Mouse (Mus musculus) urinary bladder, postnatal 14 days (tissue): ENCODE data around the gene Il1f6.
"Not testable (repeated sequence)": the region's sequence is repeated elsewhere in the genome, so short reads cannot be mapped to it uniquely, and the experiment has no call there.

Experiments used
- DNase-seq: peaks from one replicate; pipeline ENCODE4 v3.0.0; 2021; ENCODE audit warnings: low spot score

Il1f6 gene

DNA sequence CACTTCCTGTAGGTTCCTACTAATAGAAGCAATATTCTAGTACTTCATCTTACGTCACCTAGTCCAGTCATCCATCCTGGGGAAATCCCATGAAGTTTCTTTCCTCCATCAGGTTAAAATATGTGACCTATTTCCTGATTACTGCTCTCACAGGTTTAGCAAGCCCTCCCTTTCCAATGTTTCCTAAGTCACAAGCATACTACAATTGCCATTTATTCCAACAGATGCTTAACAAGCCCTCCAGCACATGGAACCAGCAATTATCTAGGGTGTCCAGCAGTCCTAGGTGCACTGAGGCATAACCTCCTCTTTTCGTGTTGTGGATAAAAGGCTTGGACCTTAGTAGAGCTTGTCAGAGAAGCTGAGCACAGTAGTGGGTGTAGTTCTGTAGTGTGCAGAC is at the start of gene Il1f6:
TSS of gene Il1f6 (plus strand) at position 301 of the 400 bp plus-strand sequence.
- DNase-seq = no peak

DNA sequence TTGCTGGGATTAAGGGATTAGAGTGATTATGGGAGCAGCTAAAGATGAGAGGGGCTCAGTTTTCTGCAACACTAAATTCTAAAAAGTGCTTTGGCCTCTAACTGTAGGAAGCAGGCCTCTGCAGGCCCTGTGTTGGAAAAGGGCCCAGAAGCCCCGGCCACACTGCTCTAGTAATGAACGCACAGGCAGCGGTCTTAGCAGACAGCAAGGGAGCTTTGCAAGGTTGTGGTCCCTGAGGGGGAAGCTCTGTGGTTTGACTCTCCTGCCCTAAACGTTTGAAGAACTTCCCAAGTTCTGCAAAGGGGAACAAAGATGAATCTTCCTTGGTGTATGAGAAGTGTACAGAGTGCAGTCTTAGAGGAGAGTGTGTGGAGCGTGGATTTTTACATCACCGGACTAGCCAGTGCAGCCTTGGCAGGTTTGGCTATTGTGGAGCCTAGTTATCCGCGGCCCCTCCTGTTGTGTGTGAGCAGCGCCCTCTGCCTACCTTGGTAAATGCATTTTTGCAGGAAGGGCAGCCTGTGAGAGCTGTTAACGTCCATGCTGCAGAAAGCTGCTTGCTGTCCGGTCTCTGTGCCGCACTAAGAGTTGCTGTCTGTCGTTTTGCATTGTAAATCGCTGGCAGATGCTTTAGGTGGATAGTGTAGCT is 33.4 kb upstream of the Il1f6 start:
- DNase-seq = peak; percentile 30

DNA sequence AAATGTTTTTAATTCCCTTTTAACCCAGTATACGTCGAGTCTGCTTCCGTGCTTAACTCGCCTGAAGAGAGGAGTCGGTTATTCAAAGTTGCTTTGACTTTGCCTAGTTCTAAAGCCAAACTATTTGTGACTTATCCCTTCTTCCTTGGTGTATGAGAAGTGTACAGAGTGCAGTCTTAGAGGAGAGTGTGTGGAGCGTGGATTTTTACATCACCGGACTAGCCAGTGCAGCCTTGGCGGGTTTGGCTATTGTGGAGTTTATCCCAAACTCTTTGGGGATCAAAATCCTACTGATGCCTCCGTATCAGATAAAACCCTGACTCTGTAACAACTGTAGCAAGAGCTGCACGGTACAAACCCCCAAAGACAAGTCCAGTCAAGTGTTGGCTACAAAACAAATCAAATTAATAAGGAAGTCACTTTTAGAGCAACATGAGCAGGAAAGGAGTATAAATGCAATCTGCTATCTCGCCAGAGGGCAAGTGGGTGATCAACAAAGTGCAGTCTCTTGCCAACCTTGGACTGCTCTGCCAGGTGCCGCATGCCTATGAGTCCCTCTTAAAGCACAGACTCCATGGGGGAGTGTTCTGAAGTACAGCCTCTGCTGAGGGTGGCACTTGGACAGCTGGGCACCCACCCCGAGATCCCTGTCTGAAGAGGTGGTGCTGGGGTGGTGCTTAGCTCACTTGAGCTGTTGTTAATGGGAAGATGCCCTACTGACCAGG is 32.6 kb upstream of the Il1f6 start:
- not testable (repeated sequence) for DNase-seq

DNA sequence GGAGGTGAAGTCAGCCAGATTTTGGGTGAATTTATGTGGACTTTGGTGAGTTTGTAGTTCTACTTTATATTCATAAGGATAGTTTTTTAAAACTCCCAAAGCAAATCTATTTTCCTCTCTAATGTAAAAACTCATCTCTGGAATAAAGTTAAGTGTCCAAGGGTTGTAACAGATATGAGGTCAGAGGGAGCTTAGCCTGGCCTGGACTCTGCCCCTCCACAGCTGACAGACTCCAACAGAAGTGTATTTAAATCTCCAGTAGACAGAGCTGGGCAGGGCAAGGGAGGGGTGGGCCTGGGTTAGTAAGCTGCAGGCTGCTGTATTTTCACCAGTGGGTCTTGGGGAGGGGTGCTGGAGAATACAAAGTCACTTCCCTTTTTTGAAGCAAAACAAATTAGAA is 31.1 kb upstream of the Il1f6 start:
- not testable (repeated sequence) for DNase-seq

DNA sequence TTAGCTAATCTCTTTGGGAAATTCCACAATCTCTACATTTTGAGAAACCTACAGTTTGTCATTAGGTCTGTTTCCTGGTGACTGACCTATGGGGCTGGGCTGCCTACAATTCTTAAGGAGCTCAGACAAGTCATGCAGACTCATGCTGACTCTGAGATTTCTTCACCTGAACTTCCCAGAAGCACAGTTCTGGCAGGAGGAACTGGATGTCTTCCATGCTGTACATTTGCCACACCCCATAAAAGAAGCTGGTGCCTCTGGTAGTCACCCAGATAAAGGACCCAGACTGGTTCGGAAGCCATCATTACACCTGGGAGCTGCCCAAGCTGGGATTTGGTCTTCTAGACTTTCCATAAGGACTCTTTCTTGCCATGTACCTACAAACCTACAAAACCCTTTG is 29.0 kb upstream of the Il1f6 start, which contains the start of gene Il1f9:
TSS of gene Il1f9 (plus strand) at position 301 of the 400 bp plus-strand sequence.
- DNase-seq = no peak

DNA sequence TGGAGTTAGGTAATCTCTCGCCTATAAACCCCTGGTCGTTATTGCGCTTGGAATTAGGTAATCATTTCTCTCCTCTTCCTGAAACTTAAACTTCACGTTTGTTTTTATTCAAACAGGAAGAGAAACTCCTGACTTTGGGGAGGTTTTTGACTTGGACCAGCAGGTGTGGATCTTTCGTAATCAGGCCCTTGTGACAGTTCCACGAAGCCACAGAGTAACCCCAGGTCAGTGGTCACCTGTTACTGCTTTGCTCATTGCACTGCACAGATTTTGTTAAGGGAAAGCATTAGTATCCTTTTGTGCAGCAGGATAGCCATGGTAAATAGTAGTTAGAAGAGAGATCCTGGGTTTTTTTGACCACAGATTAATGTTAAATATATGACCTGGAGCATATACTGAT is 27.6 kb upstream of the Il1f6 start:
- DNase-seq = no peak

DNA sequence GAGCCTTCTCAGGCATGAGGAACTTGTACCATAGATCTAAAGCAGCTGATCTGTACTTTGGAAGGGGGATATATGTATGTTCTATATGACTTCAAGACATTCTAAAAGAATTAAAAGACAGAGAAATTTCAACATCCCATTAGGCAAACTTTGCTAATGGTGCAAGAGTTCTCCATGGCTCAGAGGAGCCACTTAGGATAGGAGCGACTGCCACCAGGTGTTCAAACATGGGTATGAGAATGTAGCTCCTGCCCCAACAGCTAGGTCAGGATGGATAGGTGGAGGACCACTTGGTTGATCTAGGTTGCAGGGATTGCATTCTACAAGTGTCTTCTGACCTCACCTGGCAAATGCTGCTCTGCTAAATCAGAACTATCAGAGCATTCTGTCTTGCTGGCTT is 27.0 kb upstream of the Il1f6 start:
- DNase-seq = no peak

DNA sequence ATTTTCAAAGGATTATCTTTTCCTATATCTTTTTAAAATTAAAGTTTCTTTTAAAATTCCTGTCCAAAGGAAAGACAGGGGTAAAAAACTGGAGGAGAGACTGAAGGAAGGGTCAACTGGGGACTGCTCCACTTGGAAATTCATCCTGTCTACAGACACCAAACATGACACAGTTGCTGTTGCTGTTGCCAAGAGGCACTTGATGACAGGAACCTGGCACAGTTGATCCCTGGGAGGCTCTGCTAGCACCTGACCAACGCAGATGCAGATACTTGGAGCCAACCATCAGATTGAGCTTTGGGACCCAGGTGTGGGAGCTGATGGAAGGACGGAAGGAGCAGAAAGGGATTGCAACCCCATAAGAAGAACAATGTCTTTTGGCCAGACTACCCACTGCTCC is 12.0 kb downstream of the Il1f6 start:
- no peak for DNase-seq

DNA sequence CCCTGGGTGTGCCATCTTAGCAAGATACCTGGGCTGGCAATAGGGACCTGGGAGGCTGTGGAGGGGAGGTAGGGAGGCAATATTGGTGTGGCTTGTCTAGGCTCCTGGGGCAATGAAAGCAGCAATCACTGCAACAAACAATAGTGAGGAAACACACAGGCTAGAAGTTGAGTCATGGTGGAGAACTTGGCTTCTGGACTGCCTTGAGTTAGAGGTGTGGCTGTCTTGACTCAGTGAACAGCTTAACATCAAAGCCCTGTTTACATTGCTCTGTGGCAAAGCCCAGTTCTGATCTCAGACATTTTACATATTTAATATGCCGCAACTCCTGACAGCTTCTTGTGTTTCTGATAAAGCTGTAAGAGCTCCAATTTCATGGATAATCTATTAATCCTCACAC is 52.3 kb downstream of the Il1f6 start:
- no peak for DNase-seq

DNA sequence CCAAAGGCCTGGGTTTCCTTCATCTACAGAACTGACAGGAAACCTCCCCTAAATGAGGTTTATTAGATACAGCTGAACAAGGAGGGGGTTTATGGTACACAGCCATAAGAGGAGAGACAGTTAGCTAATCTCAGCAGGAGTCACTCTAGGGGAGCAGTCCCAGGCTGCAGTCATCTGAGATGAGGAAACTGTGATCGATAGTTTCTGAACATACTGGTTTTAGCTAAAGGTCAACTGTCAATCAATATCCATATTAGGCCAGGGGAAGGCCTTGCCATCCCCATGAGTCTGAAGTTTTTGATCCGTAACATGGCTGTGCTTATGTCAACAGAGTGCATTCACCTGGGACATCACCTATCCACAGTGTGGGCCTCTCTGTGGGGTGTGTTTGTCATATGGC is 58.4 kb downstream of the Il1f6 start:
- DNase-seq = no peak

DNA sequence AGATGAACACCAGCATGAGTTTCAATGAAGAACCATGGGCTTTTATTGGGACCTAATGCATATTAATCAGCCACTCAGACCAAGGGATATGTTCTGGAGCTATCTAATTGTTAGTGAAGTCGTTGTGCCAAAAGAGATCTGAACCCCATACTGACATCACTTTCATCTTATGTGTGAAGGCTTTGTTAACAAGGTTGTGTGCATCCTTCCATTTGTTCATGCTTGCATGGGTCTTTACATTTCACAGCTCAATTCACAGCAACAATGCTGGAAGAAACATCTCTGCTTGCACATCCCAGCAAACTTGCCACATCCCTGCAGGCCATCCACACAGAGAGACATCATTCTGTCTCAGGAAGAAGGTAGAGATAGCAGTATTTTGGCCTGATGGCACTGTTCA is 59.9 kb downstream of the Il1f6 start:
- no peak for DNase-seq
